Mouse (Mus musculus): ENCODE data around the gene Zfp386.

Zfp386 gene

GRCm38 (mm10) chr12:116094765-116095555 is 47.4 kb downstream of the Zfp386 start:
- DNase-seq (ENCODE audit: low spot score): no peak

GRCm38 (mm10) chr12:116096361-116096904 is 48.9 kb downstream of the Zfp386 start:
- DNase-seq (ENCODE audit: low spot score): no peak

DNA sequence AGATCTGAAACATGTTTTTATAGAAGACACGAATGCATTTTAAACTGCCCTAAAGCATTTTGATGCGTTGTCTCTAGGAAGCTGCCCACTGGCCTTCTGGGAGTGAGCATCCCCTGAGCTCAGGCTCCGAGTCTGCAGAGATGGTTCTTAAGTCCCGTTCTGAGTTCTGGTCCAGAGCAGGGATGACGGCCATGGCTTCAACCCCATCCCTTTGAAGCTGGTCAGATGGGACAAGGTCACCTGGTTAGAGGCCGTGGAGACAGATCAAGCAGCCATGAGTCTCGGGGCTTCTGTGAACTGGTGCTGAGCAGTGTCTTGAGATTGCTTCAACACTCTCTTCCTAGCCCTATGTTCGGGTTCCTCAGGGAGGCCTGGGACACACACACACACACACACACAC is 49.6 kb downstream of the Zfp386 start:
- DNase-seq (ENCODE audit: low spot score): no peak

DNA sequence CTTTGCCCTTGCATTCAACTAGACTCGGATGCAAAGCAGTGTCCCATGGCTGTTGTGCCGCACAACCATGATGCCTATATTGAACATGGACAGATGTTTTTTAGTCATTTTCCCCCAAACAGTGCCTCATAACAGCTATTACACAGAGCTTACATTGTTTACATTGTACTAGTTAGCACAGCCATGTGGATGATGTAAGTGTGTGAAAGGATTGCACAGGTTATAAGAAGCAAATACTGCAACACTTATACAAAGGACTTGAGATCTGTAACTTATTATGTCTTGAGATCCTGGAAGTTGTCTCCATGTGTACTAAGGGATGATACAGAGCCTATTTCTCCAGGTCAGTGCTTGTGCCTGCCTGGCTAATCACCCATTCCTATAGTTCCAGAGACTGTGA is 54.4 kb downstream of the Zfp386 start:
- DNase-seq (ENCODE audit: low spot score): no peak

DNA sequence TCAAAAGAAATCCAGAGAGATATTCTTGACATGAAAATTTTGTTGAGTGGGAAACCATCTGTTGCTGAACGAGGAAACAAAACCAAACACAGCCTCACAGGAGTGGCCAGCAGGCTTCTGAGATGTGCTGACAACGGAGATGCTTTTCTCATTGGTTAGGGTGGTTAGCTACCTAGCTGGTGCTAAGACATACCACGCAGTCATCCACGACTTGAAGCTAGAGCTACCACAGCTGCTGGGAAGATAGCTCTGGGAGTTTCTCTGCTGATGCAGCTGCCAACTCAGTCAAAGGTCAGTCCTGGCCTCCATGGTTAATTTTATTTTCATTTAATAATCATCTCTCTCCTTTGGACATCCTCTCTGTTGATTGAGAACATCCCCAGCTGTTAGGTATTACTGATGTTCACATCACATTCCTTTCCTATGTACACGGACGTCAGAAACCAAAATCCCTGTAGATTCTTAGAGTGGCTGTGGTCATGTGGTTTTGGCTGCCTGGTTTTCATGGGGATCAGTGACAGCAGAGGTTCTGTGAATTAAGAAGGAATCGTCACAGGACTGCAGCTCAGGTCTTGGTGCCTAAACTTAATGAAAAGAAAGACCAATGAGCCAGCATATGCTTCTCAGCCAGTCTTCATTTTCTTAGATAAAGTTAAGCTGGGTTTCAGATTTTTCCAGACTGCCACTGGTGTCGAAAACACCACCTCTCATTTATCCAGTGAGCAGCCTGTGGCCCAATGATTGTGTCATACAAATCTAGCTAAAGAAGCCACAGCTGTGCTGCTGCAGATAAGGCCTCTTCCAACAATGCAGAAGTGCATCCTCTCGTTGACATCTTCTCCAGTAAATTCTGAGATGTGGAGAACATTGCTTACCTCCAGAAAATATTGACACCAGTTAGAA is 62.2 kb downstream of the Zfp386 start:
- no peak for DNase-seq (ENCODE audit: low spot score)

GRCm38 (mm10) chr12:116111007-116111694 is 63.6 kb downstream of the Zfp386 start:
- no peak for DNase-seq (ENCODE audit: low spot score)
